Mouse (Mus musculus) embryo, embryonic 11 days (tissue): Measurements from ENCODE around the gene Olfr711.
A peak's percentile ranks its signal among the peaks of the same experiment; 100 is the strongest.
"Not testable (repeated sequence)": the region's sequence is repeated elsewhere in the genome, so short reads cannot be mapped to it uniquely, and the experiment has no call there.

Source experiments
- DNase-seq: peaks from one replicate; pipeline ENCODE4 v3.0.0-alpha.2; 2015

Gene Olfr711

GRCm38 (mm10) chr7:106975353-106975752 lies at the start of gene Olfr711:
Gene Olfr711, minus strand, starts transcription at chr7:106975453.
- DNase-seq, result no peak

- DNase-seq, result no peak
These were observed 30.7 kb upstream of the Olfr711 start, which contains the start of gene Olfr2 for GRCm38 (mm10) chr7:107005972-107006371. Gene Olfr2, minus strand, starts transcription at chr7:107006072.

GRCm38 (mm10) chr7:107004169-107004568 lies 28.9 kb upstream of the Olfr711 start:
- no peak for DNase-seq

GRCm38 (mm10) chr7:107000798-107001197 lies 25.5 kb upstream of the Olfr711 start:
- DNase-seq, result no peak

- DNase-seq, result peak; percentile 2
These were observed 10.0 kb upstream of the Olfr711 start for GRCm38 (mm10) chr7:106985236-106985635.

GRCm38 (mm10) chr7:106967503-106967902 lies 7.8 kb downstream of the Olfr711 start:
- DNase-seq, result peak; percentile 12

GRCm38 (mm10) chr7:106963837-106964236 lies 11.4 kb downstream of the Olfr711 start, which contains the start of gene Olfr6:
Gene Olfr6, minus strand, starts transcription at chr7:106963937.
- DNase-seq, result no peak

GRCm38 (mm10) chr7:106948212-106948611 lies 27.0 kb downstream of the Olfr711 start, which contains the start of gene Olfr710:
Gene Olfr710, minus strand, starts transcription at chr7:106948312.
- no peak for DNase-seq

GRCm38 (mm10) chr7:106932119-106932518 lies 43.1 kb downstream of the Olfr711 start, which contains the start of gene Olfr709-ps1:
Gene Olfr709-ps1, minus strand, starts transcription at chr7:106932219.
- no peak for DNase-seq

GRCm38 (mm10) chr7:106920961-106921360 lies 54.3 kb downstream of the Olfr711 start:
- DNase-seq, result not testable (repeated sequence)
